Mouse (Mus musculus): ENCODE measurements around the gene Ngef. TPM values are rescaled to one million over a fixed set of nuclear protein-coding genes. Genes with fewer than 3 reads are reported as not detected.
"Not testable (repeated sequence)": the region's sequence is repeated elsewhere in the genome, so short reads cannot be mapped to it uniquely, and the experiment has no call there.

Gene Ngef
- total RNA-seq, 2 experiments from 2014 or later: 0.26 to 0.32 TPM

GRCm38 (mm10) chr1:87486386-87486785, 87.3 kb downstream of the Ngef start:
- intact Hi-C loops (cut with DNase I): no loop called here
- no peak for DNase-seq

GRCm38 (mm10) chr1:87482546-87482945, 91.1 kb downstream of the Ngef start:
- DNase-seq: no peak
- intact Hi-C loops (cut with DNase I): no loop called here

- no peak for DNase-seq
- intact Hi-C loops (cut with DNase I): no loop called here
These were observed 98.4 kb downstream of the Ngef start for GRCm38 (mm10) chr1:87475076-87475895.

GRCm38 (mm10) chr1:87472576-87472975, 101.1 kb downstream of the Ngef start:
- no peak for DNase-seq

GRCm38 (mm10) chr1:87471914-87472313, 101.8 kb downstream of the Ngef start:
- no peak for DNase-seq
- intact Hi-C loops (cut with DNase I): no loop called here

More at GRCm38 (mm10) chr1:87472576-87472975, 101.1 kb downstream of the Ngef start:
- intact Hi-C loops (cut with DNase I): no loop called here

GRCm38 (mm10) chr1:87469971-87470370, 103.7 kb downstream of the Ngef start, which contains the start of gene Snorc:
Snorc (plus strand) TSS chr1:87470271.
- DNase-seq; intact Hi-C loops (cut with DNase I): not testable (repeated sequence)

- DNase-seq: no peak
- intact Hi-C loops (cut with DNase I): no loop called here
These were observed 105.3 kb downstream of the Ngef start for GRCm38 (mm10) chr1:87468321-87468720.

- DNase-seq: no peak
- intact Hi-C loops (cut with DNase I): no loop called here
These were observed 106.2 kb downstream of the Ngef start for GRCm38 (mm10) chr1:87467469-87467868.

GRCm38 (mm10) chr1:87459856-87460255, 113.8 kb downstream of the Ngef start:
- not testable (repeated sequence) for DNase-seq
- intact Hi-C loops (cut with DNase I): loop anchor here (5.0 kb wide), 1 partner anchor 147 kb away; no protein-coding TSS in a partner anchor

GRCm38 (mm10) chr1:87458045-87458444, 115.6 kb downstream of the Ngef start:
- no peak for DNase-seq
- intact Hi-C loops (cut with DNase I): loop anchor here (5.0 kb wide), 1 partner anchor 149 kb away; no protein-coding TSS in a partner anchor

GRCm38 (mm10) chr1:87456425-87456824, 117.2 kb downstream of the Ngef start:
- intact Hi-C loops (cut with DNase I): loop anchor here (5.0 kb wide), 1 partner anchor 151 kb away; no protein-coding TSS in a partner anchor
- DNase-seq: no peak

- intact Hi-C loops (cut with DNase I): loop anchor here (5.0 to 10.0 kb wide), 2 partner anchors 308 to 495 kb away; partner anchors contain the start of gene Atg16l1
- no peak for DNase-seq
These were observed 124.2 kb downstream of the Ngef start for GRCm38 (mm10) chr1:87449432-87449831.

- intact Hi-C loops (cut with DNase I): loop anchor here (2.0 to 10.0 kb wide), 3 partner anchors 273 to 497 kb away; partner anchors contain the start of gene Atg16l1
These were observed 126.2 kb downstream of the Ngef start for GRCm38 (mm10) chr1:87447183-87448104.

GRCm38 (mm10) chr1:87436583-87436982, 137.1 kb downstream of the Ngef start:
- DNase-seq: no peak
- intact Hi-C loops (cut with DNase I): no loop called here

More at GRCm38 (mm10) chr1:87447183-87448104, 126.2 kb downstream of the Ngef start:
- DNase-seq: peak in 1 of 2 experiments; percentile 29

GRCm38 (mm10) chr1:87435125-87435524, 138.5 kb downstream of the Ngef start:
- DNase-seq: no peak
- intact Hi-C loops (cut with DNase I): no loop called here

Other genes starting within 250 kb of the Ngef start
- 10 to 100 TPM; 28.7 to 36.9 TPM for gene Gigyf2, start 246.9 kb downstream of the Ngef start, total RNA-seq (2021)
- under 1 TPM in 1 of 2 experiments, not detected in 1; 0.32 TPM for gene Kcnj13, start 179.1 kb downstream of the Ngef start, total RNA-seq (2021)
- gene Snorc, start 103.6 kb downstream of the Ngef start, total RNA-seq (2021): not detected
- 10 to 100 TPM in 1 of 2 experiments, 1 to 10 TPM in 1; 9.7 to 15.2 TPM for gene Neu2, start 64.0 kb downstream of the Ngef start, total RNA-seq (2021)
- 1 to 10 TPM; 3.8 to 5.3 TPM for gene Inpp5d, start 46.4 kb upstream of the Ngef start, total RNA-seq (2021)
- gene Atg16l1, start 182.0 kb upstream of the Ngef start, total RNA-seq (2021): 10 to 100 TPM; 13.8 to 16.3 TPM
- gene Sag, start 229.8 kb upstream of the Ngef start, total RNA-seq (2021): under 1 TPM in 1 of 2 experiments, not detected in 1; 0.12 TPM

All from gastrocnemius, postnatal 36 days (tissue).